Mouse (Mus musculus): Measurements from ENCODE around the gene Kcna7. TPM values are rescaled to one million over a fixed set of nuclear protein-coding genes. Genes with fewer than 3 reads are reported as not detected.

Kcna7 gene
- polyA plus RNA-seq, 1 experiment from 2014 or later: 0.19 TPM

DNA sequence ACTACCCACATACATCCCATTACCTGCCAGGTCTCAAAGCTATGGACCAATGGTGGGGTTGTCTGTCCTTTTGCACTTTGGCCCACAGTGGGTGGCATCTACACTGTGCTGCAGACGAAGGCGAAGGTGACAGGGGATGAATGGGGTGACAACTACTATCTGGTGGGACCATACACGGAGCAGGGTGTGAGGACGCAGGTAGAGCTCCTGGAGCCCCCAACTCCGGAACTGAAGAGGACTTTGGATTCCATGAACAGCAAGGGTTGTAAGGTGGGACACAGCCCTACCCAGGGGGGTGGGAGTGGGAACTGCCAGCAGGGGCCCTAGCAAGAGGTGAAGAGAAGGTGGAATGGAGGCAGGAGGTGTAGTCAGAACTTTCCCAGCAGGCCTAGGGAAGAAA is 31.0 kb downstream of the Kcna7 start:
- Histone ChIP-seq H3K27ac (no peak overlapping the region), H3K4me3 (replicated peaks) (no peak overlapping the region), H3K27me3 (replicated peaks) (no peaks in the 10 kb centered on the region), H3K4me1 (replicated peaks) (peaks cover 39% of the 10 kb centered on the region), H3K9me3 (no peaks in the 10 kb centered on the region), H3K36me3 (0 out of 2 replicates have a peak, but pooled peaks cover 11% of the 10 kb centered on the region), H3K9ac (no peak overlapping the region), H3K4me2 (replicated peaks) (peak overlapping the region; percentile 76)
- ATAC-seq: no peak
- 91% methylated on average over 5 of the region's 5 CpGs for WGBS

DNA sequence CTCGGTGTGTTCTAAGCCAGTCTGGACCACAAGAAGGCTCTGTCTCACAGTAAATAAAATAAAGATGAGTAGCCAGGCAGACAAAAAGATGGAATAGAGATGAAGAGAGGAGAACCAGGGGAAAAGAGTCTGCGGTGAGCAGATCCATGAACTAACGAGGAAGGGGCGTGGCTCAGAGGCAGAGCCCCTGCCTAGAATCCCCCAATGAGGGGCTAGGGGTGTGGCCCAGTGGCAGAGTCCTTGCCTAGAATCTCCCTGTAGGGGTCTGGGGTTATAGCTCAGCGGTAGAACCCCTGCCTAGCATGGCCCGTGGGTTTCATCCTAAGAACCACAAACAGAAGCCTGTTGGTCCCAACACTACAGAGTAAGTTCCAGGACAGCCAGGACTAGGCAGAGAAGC is 31.6 kb downstream of the Kcna7 start:
- WGBS: 40% methylated on average over 6 of the region's 6 CpGs
- no peak overlapping the region for H3K4me2 ChIP-seq (replicated peaks)

DNA sequence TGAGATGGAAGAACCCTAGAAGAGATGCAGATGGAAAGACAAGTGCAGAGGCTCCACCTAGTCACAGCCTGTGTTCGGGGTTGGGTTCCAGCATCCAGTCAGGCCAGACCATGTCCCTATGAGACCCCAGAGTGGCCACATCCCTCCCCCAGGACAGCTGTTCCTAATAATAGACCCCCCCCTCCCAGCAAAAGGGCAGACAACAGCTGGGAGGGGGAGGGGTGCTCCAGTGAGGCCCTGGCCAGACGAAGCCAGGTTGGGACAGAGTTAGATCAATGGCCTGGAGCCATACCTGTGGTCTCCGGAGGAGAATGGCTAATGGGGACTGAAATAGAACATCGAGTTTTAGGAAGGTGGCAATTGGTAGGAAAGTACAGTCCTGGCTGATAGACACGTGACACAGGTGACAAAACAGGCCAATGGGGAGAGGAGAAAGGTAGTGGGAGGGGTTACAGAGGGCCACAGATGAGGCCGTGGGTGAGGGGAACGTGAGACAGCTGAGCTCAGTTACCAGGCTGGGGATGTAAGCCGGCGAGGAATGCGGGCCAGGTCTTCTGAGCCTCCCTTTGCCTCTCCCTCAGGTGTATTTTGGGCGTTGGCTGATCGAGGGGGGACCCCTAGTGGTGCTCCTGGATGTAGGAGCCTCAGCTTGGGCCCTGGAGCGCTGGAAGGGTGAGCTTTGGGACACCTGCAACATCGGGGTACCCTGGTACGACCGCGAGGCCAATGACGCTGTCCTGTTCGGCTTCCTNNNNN is 32.2 kb downstream of the Kcna7 start, which contains the start of gene Ruvbl2:
TSS of gene Ruvbl2 (minus strand) at position 576 of the 756 bp plus-strand sequence.
- Histone ChIP-seq H3K27me3 (replicated peaks) (no peaks in the 10 kb centered on the region), H3K27ac (no peak within 1 kb of the TSS), H3K9ac (no peak within 1 kb of the TSS), H3K4me3 (replicated peaks) (no peak within 1 kb of the TSS), H3K36me3 (0 out of 2 replicates have a peak, but pooled peaks cover 7% of the 10 kb centered on the region), H3K9me3 (no peaks in the 10 kb centered on the region), H3K4me2 (replicated peaks) (peak within 1 kb of the TSS; percentile 7), H3K4me1 (replicated peaks) (peaks cover 38% of the 10 kb centered on the region)
- no peak for ATAC-seq
- WGBS: 21% methylated on average over 19 of the region's 19 CpGs

More for the DNA sequence above, 31.6 kb downstream of the Kcna7 start:
- no peak overlapping the region for H3K4me3 ChIP-seq (replicated peaks)
- H3K27ac ChIP-seq: no peak overlapping the region
- H3K9me3 ChIP-seq: no peaks in the 10 kb centered on the region
- peaks cover 39% of the 10 kb centered on the region for H3K4me1 ChIP-seq (replicated peaks)
- ATAC-seq: no peak
- no peaks in the 10 kb centered on the region for H3K27me3 ChIP-seq (replicated peaks)
- H3K9ac ChIP-seq: no peak overlapping the region
- 0 out of 2 replicates have a peak, but pooled peaks cover 7% of the 10 kb centered on the region for H3K36me3 ChIP-seq

DNA sequence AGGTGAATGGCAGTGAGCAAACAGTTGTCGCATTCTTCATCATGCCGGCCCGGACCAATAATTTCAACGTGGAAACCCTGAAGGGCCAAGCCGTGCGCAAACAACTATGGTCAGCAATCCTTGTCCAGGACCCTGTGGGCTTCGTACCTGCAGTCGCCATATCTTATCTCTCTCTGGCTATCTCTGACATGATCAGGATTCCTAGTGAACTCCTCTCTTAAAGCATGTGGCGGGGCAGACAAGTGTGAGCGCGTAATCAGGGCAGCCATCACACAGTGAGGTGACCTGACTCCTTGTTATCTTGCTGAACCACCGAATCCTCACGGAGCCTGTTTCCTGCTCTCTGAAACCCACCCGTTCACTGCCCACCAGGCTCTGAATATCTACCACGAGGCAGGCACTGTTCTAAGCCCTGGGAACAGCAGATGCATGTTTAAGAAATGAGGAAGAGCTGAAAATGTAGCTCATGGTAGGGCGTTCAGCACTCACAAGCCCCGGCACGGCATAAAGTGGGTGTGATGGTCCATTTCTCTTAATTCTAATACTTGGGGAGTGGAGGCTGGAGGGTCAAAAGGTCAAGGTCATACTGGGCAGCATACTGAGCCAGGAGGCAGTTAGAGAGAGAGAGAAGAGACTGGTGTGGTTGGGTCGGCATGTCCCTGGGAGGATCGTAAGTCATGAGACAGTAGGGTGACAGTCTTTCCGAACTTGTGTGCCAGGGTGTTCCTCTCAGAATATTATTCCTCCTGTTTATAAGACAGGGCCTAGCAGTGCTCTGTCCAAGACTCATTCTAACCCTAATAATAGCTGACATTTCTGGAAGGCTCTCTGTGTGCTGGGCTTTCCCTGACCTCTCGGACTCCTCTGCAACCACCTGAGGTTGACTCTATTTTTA is 38.3 kb downstream of the Kcna7 start:
- peaks cover 30% of the 10 kb centered on the region for H3K36me3 ChIP-seq
- no peak for ATAC-seq

DNA sequence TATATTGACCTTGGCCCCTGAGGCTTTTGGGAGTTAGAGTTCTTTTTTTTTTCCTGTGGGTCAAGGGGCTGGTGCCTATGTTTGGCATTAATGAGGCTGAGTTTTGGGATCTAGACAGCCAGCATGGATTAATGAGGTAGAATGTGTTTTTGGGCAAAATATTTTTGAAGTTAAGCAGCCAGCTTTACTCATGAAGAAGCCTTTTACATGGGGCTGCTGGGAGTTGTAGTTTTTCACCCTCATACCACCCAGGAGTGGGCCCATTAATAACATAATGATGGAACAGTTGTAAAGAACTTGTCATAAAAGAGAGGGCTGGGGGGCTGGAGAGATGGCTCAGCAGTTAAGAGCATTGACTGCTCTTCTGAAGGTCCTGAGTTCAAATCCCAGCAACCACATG is 41.1 kb downstream of the Kcna7 start:
- ATAC-seq: no peak
- Histone ChIP-seq H3K27ac (no peak overlapping the region), H3K9me3 (no peaks in the 10 kb centered on the region), H3K36me3 (peaks cover 27% of the 10 kb centered on the region), H3K4me3 (replicated peaks) (no peak overlapping the region), H3K27me3 (replicated peaks) (no peaks in the 10 kb centered on the region), H3K9ac (no peak overlapping the region), H3K4me1 (replicated peaks) (no peaks in the 10 kb centered on the region), H3K4me2 (replicated peaks) (no peak overlapping the region)

More for the DNA sequence above, 38.3 kb downstream of the Kcna7 start:
- WGBS: 76% methylated on average over 22 of the region's 22 CpGs
- Histone ChIP-seq H3K9ac (no peak overlapping the region), H3K9me3 (no peaks in the 10 kb centered on the region), H3K27ac (no peak overlapping the region), H3K4me1 (replicated peaks) (no peaks in the 10 kb centered on the region), H3K27me3 (replicated peaks) (no peaks in the 10 kb centered on the region), H3K4me2 (replicated peaks) (no peak overlapping the region), H3K4me3 (replicated peaks) (no peak overlapping the region)

DNA sequence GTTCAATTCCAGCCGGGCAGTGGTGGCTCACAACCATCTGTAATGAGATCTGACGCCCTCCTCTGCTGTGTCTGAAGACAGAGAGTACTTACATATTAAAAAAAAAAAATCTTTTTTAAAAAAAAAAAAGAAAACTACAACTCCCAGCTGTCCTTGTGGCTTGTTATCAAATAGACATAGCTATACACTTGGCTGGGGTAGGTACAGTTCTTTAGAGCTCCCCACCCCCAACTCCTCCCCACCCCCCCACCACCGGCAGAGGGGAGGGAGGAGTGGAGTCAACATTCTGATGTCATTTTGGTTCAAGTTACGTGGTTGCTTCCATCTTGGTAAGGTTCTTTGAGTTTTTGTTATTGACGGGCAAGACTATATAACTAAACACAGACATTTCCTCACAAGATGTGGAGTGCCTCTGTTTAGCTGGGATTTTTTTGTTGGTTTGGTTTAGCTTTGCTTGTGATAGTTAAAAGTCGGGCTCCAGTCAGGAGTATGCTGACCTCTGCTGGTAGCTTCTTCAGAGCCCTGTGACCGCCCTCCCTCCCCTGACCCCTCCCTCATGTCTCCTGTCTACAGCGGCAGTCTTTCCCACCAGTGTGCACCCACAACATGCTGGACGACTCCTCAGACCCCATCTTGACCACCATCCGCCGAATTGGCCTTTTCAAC is 42.0 kb downstream of the Kcna7 start:
- Histone ChIP-seq H3K9me3 (no peaks in the 10 kb centered on the region), H3K27me3 (replicated peaks) (no peaks in the 10 kb centered on the region), H3K9ac (no peak overlapping the region), H3K4me3 (replicated peaks) (no peak overlapping the region), H3K27ac (no peak overlapping the region), H3K36me3 (peaks cover 27% of the 10 kb centered on the region), H3K4me2 (replicated peaks) (no peak overlapping the region), H3K4me1 (replicated peaks) (no peaks in the 10 kb centered on the region)
- no peak for ATAC-seq
- WGBS: 33% methylated on average over 11 of the region's 11 CpGs

DNA sequence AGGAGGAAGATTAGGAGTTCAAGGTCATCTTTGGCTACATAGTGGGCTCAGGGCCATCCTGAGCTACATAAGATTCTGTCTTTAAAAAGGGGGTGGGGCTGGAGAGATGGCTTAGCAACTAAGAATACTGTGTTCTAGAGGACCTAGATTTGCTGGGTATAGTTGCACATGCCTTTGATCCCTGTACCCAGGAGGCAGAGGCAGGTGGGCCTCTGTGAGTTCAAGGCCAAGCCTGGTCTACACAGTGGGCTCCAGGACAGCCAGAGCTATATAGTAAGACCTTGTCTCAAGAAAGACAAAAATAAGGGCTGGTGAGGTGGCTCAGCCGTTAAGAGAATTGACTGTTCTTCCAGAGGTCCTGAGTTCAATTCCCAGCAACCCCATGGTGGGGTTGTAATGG is 44.5 kb downstream of the Kcna7 start:
- no peak overlapping the region for H3K9ac ChIP-seq
- peaks cover 15% of the 10 kb centered on the region for H3K36me3 ChIP-seq
- ATAC-seq: no peak
- H3K27me3 ChIP-seq (replicated peaks): no peaks in the 10 kb centered on the region
- H3K9me3 ChIP-seq: no peaks in the 10 kb centered on the region
- H3K27ac ChIP-seq: no peak overlapping the region
- H3K4me2 ChIP-seq (replicated peaks): no peak overlapping the region
- 80% methylated on average over 1 of the region's 1 CpGs for WGBS
- no peaks in the 10 kb centered on the region for H3K4me1 ChIP-seq (replicated peaks)
- H3K4me3 ChIP-seq (replicated peaks): no peak overlapping the region

DNA sequence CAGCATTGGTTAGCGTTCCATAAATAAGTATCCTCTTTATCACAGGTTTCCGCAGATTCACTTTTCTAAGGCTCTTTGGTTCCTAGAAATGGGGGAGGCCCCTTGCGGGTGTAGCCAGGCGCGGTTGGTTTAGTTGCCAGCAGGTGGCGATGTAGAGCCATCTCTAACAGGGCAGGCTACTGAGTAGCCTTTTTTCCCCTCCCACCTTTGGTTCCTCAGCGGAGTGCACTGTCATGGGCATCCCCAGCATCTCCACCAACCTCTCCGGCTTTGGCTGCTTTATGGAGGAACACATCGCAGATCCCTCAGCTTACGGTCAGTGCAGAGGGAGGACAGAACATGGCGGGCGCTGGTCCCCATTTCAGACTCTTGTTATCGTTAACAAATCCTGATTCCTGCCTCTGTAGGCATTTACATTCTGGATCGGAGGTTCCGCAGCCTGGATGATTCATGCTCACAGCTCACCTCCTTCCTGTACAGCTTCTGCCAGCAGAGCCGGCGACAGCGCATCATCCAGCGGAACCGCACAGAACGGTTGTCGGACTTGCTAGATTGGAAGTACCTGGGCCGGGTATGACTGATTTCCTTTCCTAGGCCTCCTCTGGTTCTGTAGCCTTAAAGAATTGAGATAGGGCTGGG is 46.0 kb downstream of the Kcna7 start:
- no peak overlapping the region for H3K27ac ChIP-seq
- H3K4me2 ChIP-seq (replicated peaks): no peak overlapping the region
- 54% methylated on average over 23 of the region's 23 CpGs for WGBS
- H3K4me1 ChIP-seq (replicated peaks): no peaks in the 10 kb centered on the region
- peaks cover 18% of the 10 kb centered on the region for H3K36me3 ChIP-seq
- H3K9ac ChIP-seq: no peak overlapping the region
- H3K9me3 ChIP-seq: no peaks in the 10 kb centered on the region
- H3K4me3 ChIP-seq (replicated peaks): no peak overlapping the region
- ATAC-seq: peak; percentile 81
- no peaks in the 10 kb centered on the region for H3K27me3 ChIP-seq (replicated peaks)

DNA sequence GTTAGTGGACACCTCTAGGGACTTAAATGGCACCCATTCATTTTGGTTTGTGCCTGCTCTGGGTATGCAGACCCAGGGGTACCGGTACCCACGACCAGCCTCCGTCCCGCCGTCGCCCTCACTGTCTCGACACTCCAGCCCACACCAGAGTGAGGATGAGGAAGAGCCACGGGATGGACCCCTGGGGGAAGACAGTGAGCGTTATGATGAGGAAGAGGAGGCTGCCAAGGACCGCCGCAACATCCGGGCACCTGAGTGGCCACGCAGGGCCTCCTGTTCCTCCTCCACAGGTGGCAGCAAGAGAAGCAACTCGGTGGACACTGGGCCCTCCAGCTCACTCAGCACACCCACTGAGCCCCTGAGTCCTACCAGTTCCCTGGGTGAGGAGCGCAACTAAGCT is 49.5 kb downstream of the Kcna7 start:
- peaks cover 17% of the 10 kb centered on the region for H3K36me3 ChIP-seq
- no peak for ATAC-seq
- peaks cover 14% of the 10 kb centered on the region for H3K4me1 ChIP-seq (replicated peaks)
- no peak overlapping the region for H3K9ac ChIP-seq
- no peaks in the 10 kb centered on the region for H3K9me3 ChIP-seq
- no peak overlapping the region for H3K4me2 ChIP-seq (replicated peaks)
- 91% methylated on average over 15 of the region's 15 CpGs for WGBS
- H3K27ac ChIP-seq: no peak overlapping the region
- no peak overlapping the region for H3K4me3 ChIP-seq (replicated peaks)
- no peaks in the 10 kb centered on the region for H3K27me3 ChIP-seq (replicated peaks)

DNA sequence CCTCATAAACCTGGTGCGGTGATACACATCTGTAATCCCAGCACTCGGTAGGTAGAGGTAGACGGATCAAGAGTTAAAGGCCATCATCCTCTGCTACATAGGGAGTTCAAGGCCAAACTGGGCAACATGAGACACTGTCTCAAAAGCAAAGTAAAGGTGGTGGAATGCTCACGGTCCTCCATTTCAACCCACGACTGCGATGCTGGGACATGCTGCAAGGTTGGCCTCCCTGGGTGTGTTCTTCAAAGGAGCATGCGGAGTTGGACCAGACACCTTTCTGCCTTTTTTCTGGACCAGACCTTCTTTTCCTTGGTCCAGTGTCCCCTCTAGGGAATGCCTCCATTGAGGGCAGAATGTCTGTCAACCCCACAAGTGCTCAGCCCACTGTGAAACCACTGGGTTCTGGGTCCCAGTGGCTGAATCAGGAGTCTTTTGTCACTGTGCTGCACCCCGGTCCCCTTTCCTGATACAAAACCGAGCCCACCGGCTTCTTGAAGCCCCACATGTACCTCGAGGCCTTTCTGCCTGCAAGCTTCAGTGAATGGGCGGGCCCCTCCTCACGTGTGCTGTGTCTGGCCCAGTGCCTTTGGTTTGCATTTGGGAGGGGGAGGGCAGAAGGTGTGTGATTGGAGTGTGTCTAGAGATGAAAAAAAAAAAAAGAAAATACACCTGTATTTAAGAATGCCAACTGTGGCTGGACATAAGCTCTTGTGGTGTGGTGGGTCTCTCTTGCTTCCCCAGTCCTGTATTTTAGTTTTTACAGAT is 50.7 kb downstream of the Kcna7 start:
- Histone ChIP-seq H3K27me3 (replicated peaks) (no peaks in the 10 kb centered on the region), H3K9me3 (no peaks in the 10 kb centered on the region), H3K27ac (no peak overlapping the region; the same call in 1 of the 2 replicates), H3K36me3 (peaks cover 17% of the 10 kb centered on the region), H3K4me2 (replicated peaks) (no peak overlapping the region), H3K4me1 (replicated peaks) (peaks cover 24% of the 10 kb centered on the region), H3K9ac (no peak overlapping the region), H3K4me3 (replicated peaks) (no peak overlapping the region)
- WGBS: 74% methylated on average over 13 of the region's 13 CpGs
- no peak for ATAC-seq

DNA sequence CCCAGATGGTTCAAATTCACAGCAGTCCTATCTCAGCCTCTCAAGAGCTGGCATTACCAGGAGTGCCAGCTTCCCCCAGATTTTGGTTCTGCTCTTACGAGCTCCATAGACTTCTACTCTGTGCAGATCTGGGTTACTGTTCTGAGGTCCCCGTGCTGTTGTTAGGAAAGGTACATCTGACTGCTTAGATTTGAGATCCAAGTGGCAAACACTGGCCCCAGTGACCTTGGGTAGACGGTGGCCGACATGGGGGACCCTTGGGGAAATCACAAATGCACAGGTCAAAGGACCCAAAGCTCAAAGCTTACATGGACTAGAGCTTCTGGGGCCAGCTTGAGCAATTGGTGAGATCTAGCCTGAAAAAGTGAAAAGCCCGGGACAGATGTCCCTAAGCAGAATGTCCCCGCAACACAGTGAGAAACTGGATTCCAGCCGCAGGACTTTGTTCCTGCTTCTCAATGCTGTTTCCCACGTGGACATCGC is 51.3 kb downstream of the Kcna7 start:
- Histone ChIP-seq H3K27ac (peak overlapping the region; percentile 79), H3K4me2 (replicated peaks) (peak overlapping the region; percentile 75), H3K9ac (0 out of 2 replicates have a peak overlapping the region, but pooled peaks have one; percentile 75)

More for the DNA sequence above, 51.3 kb downstream of the Kcna7 start:
- WGBS: 44% methylated on average over 9 of the region's 9 CpGs
- ATAC-seq: no peak
- Histone ChIP-seq H3K4me1 (replicated peaks) (peaks cover 29% of the 10 kb centered on the region), H3K4me3 (replicated peaks) (0 out of 2 replicates have a peak overlapping the region, but pooled peaks have one; percentile 73), H3K9me3 (no peaks in the 10 kb centered on the region), H3K27me3 (replicated peaks) (no peaks in the 10 kb centered on the region), H3K36me3 (peaks cover 17% of the 10 kb centered on the region)

Measured in intestine, embryonic 15.5 days (tissue).